8 mouse cellular contexts compared by ENCODE assay signal in genomic region chr1:132298801-132299464, GRCm38 (mm10). TPM values are rescaled to one million over a fixed set of nuclear protein-coding genes. Genes with fewer than 3 reads are reported as not detected.
DNase-seq lines count a peak whose midpoint lies in the region; ATAC-seq and TF ChIP-seq lines count a peak whose summit lies in the region.

No protein-coding gene starts in this region.

- no peak for TF ChIP-seq POLR2A in thymus, adult 2 months (IDR thresholded peaks at IDR 0.05; ENCODE audit: control insufficient read depth, extremely low read depth, insufficient read depth, low read length, poor library complexity)

- H3K36me3 ChIP-seq in thymus, adult 2 months (ENCODE audit: control insufficient read depth, insufficient read depth, low read length): no peaks in the 10 kb centered on the region
- no peaks in the 10 kb centered on the region for H3K36me3 ChIP-seq in heart, embryonic 14.5 days (ENCODE audit: control insufficient read depth, insufficient read depth, low read length)
- no peaks in the 10 kb centered on the region for H3K36me3 ChIP-seq in stomach, embryonic 16.5 days (ENCODE audit: control insufficient read depth, insufficient read depth, low read length)

- H3K27me3 ChIP-seq in thymus, adult 2 months (ENCODE audit: control insufficient read depth, insufficient read depth, low read length): peaks cover 5% of the 10 kb centered on the region; the same call in 1 of the 2 replicates
- H3K27me3 ChIP-seq in heart, embryonic 14.5 days (ENCODE audit: control insufficient read depth, insufficient read depth, low read length): peaks cover 37% of the 10 kb centered on the region
- peaks cover 25% of the 10 kb centered on the region for H3K27me3 ChIP-seq in stomach, embryonic 16.5 days (ENCODE audit: control insufficient read depth, insufficient read depth, low read length)

- H3K4me2 ChIP-seq in heart, embryonic 14.5 days (ENCODE audit: low read length): peak overlapping the region; percentile 99
- peak overlapping the region; percentile 98 for H3K4me2 ChIP-seq in stomach, embryonic 16.5 days (ENCODE audit: low read depth, low read length)

- 2% methylated on average over 71 of the region's 71 CpGs for WGBS in thymus, adult 2 months
- WGBS in heart, embryonic 14.5 days: 2% methylated on average over 63 of the region's 71 CpGs
- 1% methylated on average over 70 of the region's 71 CpGs for WGBS in stomach, embryonic 16.5 days

- peak; percentile 8 for DNase-seq in thymus, adult 2 months
- no peak for DNase-seq in thymus, adult 18-20 months
- peak; percentile 65 to 74 for DNase-seq in cerebellum, postnatal 10 days
- DNase-seq in kidney, postnatal 10 days: peak; percentile 69
- no peak for DNase-seq in ovary, adult 18-20 months (ENCODE audit: low spot score)

- H3K27ac ChIP-seq in thymus, adult 2 months (ENCODE audit: control insufficient read depth, insufficient read depth, low read length): no peak overlapping the region
- no peak overlapping the region for H3K27ac ChIP-seq in heart, embryonic 14.5 days (replicated peaks in 1 of 2; ENCODE audit: control insufficient read depth in 1 of 2, insufficient read depth in 1 of 2, low read depth in 2 of 2, low read length in 2 of 2)
- H3K27ac ChIP-seq in stomach, embryonic 16.5 days (ENCODE audit: low read length): no peak overlapping the region

- ATAC-seq in heart, embryonic 14.5 days (ENCODE audit: insufficient number of reproducible peaks, insufficient read depth, low FRiP score, low read depth): 0 out of 2 replicates have a peak, but pooled peaks have one; percentile 24
- peak; percentile 33 for ATAC-seq in megakaryocyte progenitor cell, adult 5-6 weeks (replicated peaks; ENCODE audit: poor library complexity)
- ATAC-seq in stomach, embryonic 16.5 days (ENCODE audit: insufficient read depth, low FRiP score): peak; percentile 23; the same call in 1 of the 2 replicates

- no peaks in the 10 kb centered on the region for H3K4me1 ChIP-seq in thymus, adult 2 months (replicated peaks; ENCODE audit: control insufficient read depth, insufficient read depth, low read length)
- peaks cover 4 to 19% of the 10 kb centered on the region in 2 experiments; a peak in 3 of 4 replicates for H3K4me1 ChIP-seq in heart, embryonic 14.5 days (ENCODE audit: control insufficient read depth in 2 of 2, insufficient read depth in 2 of 2, low read length in 2 of 2)
- H3K4me1 ChIP-seq in stomach, embryonic 16.5 days (ENCODE audit: control insufficient read depth, insufficient read depth, low read length): peaks cover 9% of the 10 kb centered on the region; the same call in 1 of the 2 replicates

- peak overlapping the region; percentile 68 for H3K9ac ChIP-seq in heart, embryonic 14.5 days (ENCODE audit: low read length)
- peak overlapping the region; percentile 71 for H3K9ac ChIP-seq in stomach, embryonic 16.5 days (ENCODE audit: low read length)

- no peak for TF ChIP-seq CTCF in thymus, adult 2 months (IDR thresholded peaks at IDR 0.05; ENCODE audit: borderline replicate concordance, control insufficient read depth, extremely low read depth, insufficient read depth, low read length, poor library complexity)

- peak overlapping the region; percentile 0; the same call in 1 of the 2 replicates for H3K4me3 ChIP-seq in thymus, adult 2 months (ENCODE audit: control insufficient read depth, insufficient read depth, low read length)
- peak overlapping the region; percentile 49 to 56 for H3K4me3 ChIP-seq in heart, embryonic 14.5 days (ENCODE audit: control insufficient read depth in 1 of 2, insufficient read depth in 1 of 2, low read depth in 1 of 2, low read length in 2 of 2)
- peak overlapping the region; percentile 54 for H3K4me3 ChIP-seq in stomach, embryonic 16.5 days (replicated peaks; ENCODE audit: low read length)

- no peaks in the 10 kb centered on the region for H3K9me3 ChIP-seq in heart, embryonic 14.5 days (ENCODE audit: control insufficient read depth, low read length)
- no peaks in the 10 kb centered on the region for H3K9me3 ChIP-seq in stomach, embryonic 16.5 days (replicated peaks; ENCODE audit: control insufficient read depth, low read length)

RNA-seq across cellular contexts. Expression of gene Klhdc8a, which starts 0.5 kb away (rescaled TPM):
- 5.5 and 6.6 TPM in 2 replicates for polyA plus RNA-seq in thymus, adult 2 months (2012; rRNA removed)
- 0.50 and 1.5 TPM in 2 replicates for polyA plus RNA-seq in heart, embryonic 14.5 days (2014; fragmentation: Nextera tagmentation; extraction: Ambion mirVana)
- not detected in 2 replicates for total RNA-seq in megakaryocyte progenitor cell, adult 5-6 weeks (2015)
- total RNA-seq in megakaryocyte progenitor cell, adult 5-6 weeks (2017): not detected in 2 replicates
- polyA plus RNA-seq in stomach, embryonic 16.5 days (2015; fragmentation: Nextera tagmentation; extraction: Ambion mirVana): 0.09 and 0.18 TPM in 2 replicates

RNA-seq across cellular contexts. Expression of gene Nuak2, which starts 17.0 kb away (rescaled TPM):
- 5.6 and 5.7 TPM in 2 replicates for polyA plus RNA-seq in thymus, adult 2 months (2012; rRNA removed)
- polyA plus RNA-seq in heart, embryonic 14.5 days (2014; fragmentation: Nextera tagmentation; extraction: Ambion mirVana): 1.5 and 2.2 TPM in 2 replicates
- total RNA-seq in megakaryocyte progenitor cell, adult 5-6 weeks (2015): 19.8 and 26.1 TPM in 2 replicates
- total RNA-seq in megakaryocyte progenitor cell, adult 5-6 weeks (2017): 14.5 and 20.2 TPM in 2 replicates
- polyA plus RNA-seq in stomach, embryonic 16.5 days (2015; fragmentation: Nextera tagmentation; extraction: Ambion mirVana): 6.8 and 6.9 TPM in 2 replicates

Comparison
In these comparisons a context has a peak if more than half of its experiments do, and no peak if none do; other contexts are left out.
1. DNase-seq: peak in thymus, adult 2 months (single experiment), cerebellum, postnatal 10 days (2 of 2) and kidney, postnatal 10 days (single experiment); none in thymus, adult 18-20 months (0 of 2) and ovary, adult 18-20 months (single experiment).
2. H3K4me3 ChIP-seq: peak in every context shown above with its lines; median percentile 54 in stomach, embryonic 16.5 days; 52 in heart, embryonic 14.5 days; 0 in thymus, adult 2 months.
3. Peak in every context shown above with its lines, with median percentiles within 50 percentile points of each other: ATAC-seq.